Mouse (Mus musculus) CH12.LX (cell line): ENCODE measurements at regions not wholly inside any gene's neighbourhood (a gene's known extent, or its start where the extent isn't known, plus 50 kb on each side); places are given as distances from the start of the nearest gene placed in this dataset.

Experiments
- CHD1 ChIP-seq: IDR thresholded peaks from 2 replicates; pipeline ENCODE4 v1.6.1; 2012; ENCODE audit warnings: low read depth, low read length, improper control_type of control experiment, inconsistent platforms
- CTCF ChIP-seq, 2 experiments: IDR thresholded peaks in 1 of 2; conservative IDR thresholded peaks in 1 of 2; 2 replicates each; pipeline ENCODE4 v1.5.1; 2011 to 2012; ENCODE audit warnings: low read depth in 2 of 2, low read length in 2 of 2, improper control_type of control experiment in 1 of 2, inconsistent platforms in 1 of 2, mild to moderate bottlenecking in 1 of 2, moderate library complexity in 1 of 2
- EP300 ChIP-seq: IDR thresholded peaks from 2 replicates; pipeline ENCODE4 v1.6.1; 2011; ENCODE audit warnings: low read length, improper control_type of control experiment
- GABPA ChIP-seq: IDR thresholded peaks from 2 replicates; pipeline ENCODE4 v1.6.1; 2012; ENCODE audit warnings: low read depth, low read length, improper control_type of control experiment, inconsistent platforms; ENCODE audit not compliant: insufficient replicate concordance
- MAFK ChIP-seq: IDR thresholded peaks from 2 replicates; pipeline ENCODE4 v1.6.1; 2011; ENCODE audit warnings: low read length, improper control_type of control experiment; ENCODE audit not compliant: insufficient replicate concordance
- NELFE ChIP-seq: IDR thresholded peaks from 2 replicates; pipeline ENCODE4 v1.6.1; 2011; ENCODE audit warnings: low read depth, low read length, improper control_type of control experiment
- POLR2A ChIP-seq: IDR thresholded peaks from 2 replicates; pipeline ENCODE4 v1.6.1; 2011; ENCODE audit warnings: low read depth, mild to moderate bottlenecking, improper control_type of control experiment, low read length
- USF1 ChIP-seq: IDR thresholded peaks from 2 replicates; pipeline ENCODE4 v1.6.1; 2014; ENCODE audit warnings: low read depth, mild to moderate bottlenecking, inconsistent platforms, low read length, improper control_type of control experiment

DNA sequence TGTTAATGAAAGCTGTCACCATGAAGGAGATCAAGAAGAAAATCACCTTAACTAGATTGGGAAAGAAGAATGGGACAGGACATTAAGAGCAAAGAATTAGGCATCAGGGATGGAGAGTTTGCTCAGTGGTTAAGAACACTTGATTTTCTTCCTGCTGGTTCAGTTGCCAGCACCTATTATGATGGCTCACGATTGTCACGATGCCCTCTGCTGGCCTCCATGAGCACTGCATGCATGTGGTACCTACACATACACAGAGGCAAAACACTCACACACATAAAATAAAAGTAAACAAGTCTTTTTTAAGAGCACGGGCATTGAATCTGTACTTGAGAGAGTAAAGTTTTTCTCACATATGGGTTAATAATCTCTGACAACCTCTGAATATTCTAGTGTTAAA, 88.1 kb upstream of the Elac2 start:
- TF ChIP-seq MAFK = no peak
- TF ChIP-seq GABPA = no peak
- no peak for TF ChIP-seq CHD1
- peak; percentile 21; the same call in 1 of the 2 replicates for TF ChIP-seq NELFE
- no peak for TF ChIP-seq USF1
- no peak for TF ChIP-seq EP300
- no peak for TF ChIP-seq POLR2A
- TF ChIP-seq CTCF (conservative IDR thresholded peaks at IDR 0.05 in 1 of 2, IDR thresholded peaks at IDR 0.05 in 1 of 2; ENCODE audit: low read depth in 2 of 2, low read length in 2 of 2) = peak; percentile 81 to 88
